Mouse (Mus musculus): ENCODE measurements around the gene Rufy2.

GRCm38 (mm10) chr10:63047751-63048150 is 67.7 kb downstream of the Rufy2 start:
- TF ChIP-seq GATA1 (IDR thresholded peaks at IDR 0.05; ENCODE audit: borderline replicate concordance, low read length) (no peak), FLI1 (IDR thresholded peaks at IDR 0.05; ENCODE audit: low read length) (no peak)
